Mouse (Mus musculus) common myeloid progenitor, adult 5-6 weeks (primary cell): ENCODE results near the gene Tas2r140. TPM values are rescaled to one million over a fixed set of nuclear protein-coding genes. Genes with fewer than 3 reads are reported as not detected.

Source experiments
- ATAC-seq: replicated peaks from 2 replicates; pipeline ENCODE4 v1.8.0; 2016; ENCODE audit warnings: low read depth, mild to moderate bottlenecking, moderate TSS enrichment, inconsistent platforms; ENCODE audit not compliant: poor library complexity, severe bottlenecking
- total RNA-seq: library from RNA; stranded (forward); fragments of 200-1000, 187-1606 nt; gene quantifications from 2 replicates; pipeline ENCODE4 v1.2.3, GENCODE M21; 2017

Gene Tas2r140
- not detected in 2 replicates for total RNA-seq

DNA sequence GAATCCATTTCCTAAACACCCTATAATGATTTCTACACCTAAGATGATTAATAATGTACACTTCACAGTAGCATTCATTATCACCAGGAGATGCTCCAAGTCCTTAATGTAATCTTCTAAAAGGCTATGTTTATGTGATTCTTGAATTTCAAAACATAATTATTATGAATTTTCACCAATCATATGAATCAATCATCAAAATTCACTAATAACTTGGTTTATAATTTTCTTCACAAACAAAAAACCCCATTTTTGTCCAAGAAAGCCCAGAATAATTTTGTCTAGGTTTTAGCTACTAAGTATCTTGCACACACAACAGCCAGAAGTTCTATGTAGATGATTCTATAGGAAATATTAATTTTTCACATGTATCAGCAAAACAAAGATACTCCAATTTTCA, at the start of gene Tas2r140:
Gene Tas2r140, minus strand, starts transcription at position 101 of the 400 bp plus-strand sequence.
- ATAC-seq, result no peak

DNA sequence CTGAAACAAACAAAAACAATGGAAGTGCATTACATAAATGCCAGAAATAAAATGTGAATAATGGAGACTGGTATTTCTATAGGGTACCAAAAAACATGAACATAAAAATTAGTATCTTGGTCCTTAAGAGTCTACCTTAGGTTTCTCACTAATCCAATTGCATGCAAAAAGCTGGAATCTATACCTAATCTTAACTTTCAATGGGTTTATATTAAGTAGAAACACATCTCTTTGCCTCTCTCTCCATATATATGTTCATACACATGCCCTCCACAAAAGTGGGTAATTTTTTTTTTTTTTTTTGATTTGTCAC, 48.9 kb upstream of the Tas2r140 start, which contains the start of gene Smim10l1:
Gene Smim10l1, plus strand, starts transcription at position 301 of the 313 bp plus-strand sequence.
- ATAC-seq, result no peak

- no peak for ATAC-seq
Measured at GRCm38 (mm10) chr6:133102430-133102829, 46.8 kb upstream of the Tas2r140 start.

GRCm38 (mm10) chr6:133092226-133092625, 36.6 kb upstream of the Tas2r140 start:
- no peak for ATAC-seq

DNA sequence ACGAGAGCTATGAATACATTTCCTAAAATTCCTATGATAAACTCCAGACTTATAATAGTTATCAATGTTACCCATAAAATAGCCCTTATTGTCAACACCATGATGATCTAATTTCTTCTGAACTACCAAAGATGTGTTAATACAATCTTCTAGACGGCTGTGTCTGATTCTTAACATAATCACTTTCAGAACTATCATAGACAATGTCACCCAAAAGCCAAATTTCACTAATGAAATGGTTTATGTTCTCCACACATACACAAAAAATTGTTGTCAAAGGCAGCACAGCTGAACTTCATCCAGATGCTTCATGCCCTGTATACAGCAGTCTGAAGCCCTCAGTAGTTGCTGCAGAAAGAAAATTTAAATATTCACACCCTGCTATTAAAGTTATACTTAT, 18.6 kb downstream of the Tas2r140 start, which contains the start of gene Tas2r103:
Gene Tas2r103, minus strand, starts transcription at position 101 of the 400 bp plus-strand sequence.
- ATAC-seq, result no peak

Other genes starting within 250 kb of the Tas2r140 start
- gene Tas2r123, start 208.7 kb downstream of the Tas2r140 start, total RNA-seq, result not detected in 2 replicates
- not detected in 2 replicates for gene Tas2r116, start 200.4 kb downstream of the Tas2r140 start, total RNA-seq
- not detected in 2 replicates for gene Tas2r110, start 187.8 kb downstream of the Tas2r140 start, total RNA-seq
- not detected in 2 replicates for gene Tas2r113, start 162.8 kb downstream of the Tas2r140 start, total RNA-seq
- gene Tas2r125, start 146.2 kb downstream of the Tas2r140 start, total RNA-seq, result not detected in 2 replicates
- not detected in 2 replicates for gene Tas2r129, start 104.7 kb downstream of the Tas2r140 start, total RNA-seq
- gene Tas2r131, start 97.9 kb downstream of the Tas2r140 start, total RNA-seq, result not detected in 2 replicates
- not detected in 2 replicates for gene Tas2r109, start 74.9 kb downstream of the Tas2r140 start, total RNA-seq
- gene Tas2r103, start 18.7 kb downstream of the Tas2r140 start, total RNA-seq, result not detected in 2 replicates
- gene Smim10l1, start 49.1 kb upstream of the Tas2r140 start, total RNA-seq, result 122 and 141 TPM in 2 replicates
- gene 5530400C23Rik, start 236.4 kb upstream of the Tas2r140 start, total RNA-seq, result not detected in 2 replicates